Mouse (Mus musculus) ES-Bruce4 (cell line): Measurements from ENCODE around the gene Ccdc12. TPM values are rescaled to one million over a fixed set of nuclear protein-coding genes. Genes with fewer than 3 reads are reported as not detected.

ENCODE experiments used
- H3K27ac ChIP-seq: 2 replicates; pipeline ENCODE4 v1.5.1; 2012; ENCODE audit warnings: low read length, inconsistent platforms; ENCODE audit not compliant: insufficient read depth
- H3K27me3 ChIP-seq: 2 replicates; pipeline ENCODE4 v1.6.1; 2012; ENCODE audit warnings: mild to moderate bottlenecking, low read length, inconsistent platforms; ENCODE audit not compliant: control insufficient read depth, poor library complexity, insufficient read depth, severe bottlenecking
- H3K36me3 ChIP-seq: 2 replicates; pipeline ENCODE4 v1.6.1; 2012; ENCODE audit warnings: inconsistent platforms, mild to moderate bottlenecking, low read length, moderate library complexity; ENCODE audit not compliant: control insufficient read depth, poor library complexity, insufficient read depth, severe bottlenecking
- H3K4me1 ChIP-seq: one replicate; pipeline ENCODE4 v1.8.1; 2011; ENCODE audit warnings: low read length; ENCODE audit not compliant: control insufficient read depth, insufficient read depth
- H3K4me3 ChIP-seq: 2 replicates; pipeline ENCODE4 v1.5.1; 2011; ENCODE audit warnings: low read depth, mild to moderate bottlenecking, low read length
- H3K9ac ChIP-seq: 2 replicates; pipeline ENCODE4 v1.6.1; 2012; ENCODE audit warnings: low read depth, mild to moderate bottlenecking, inconsistent platforms; ENCODE audit not compliant: poor library complexity, severe bottlenecking
- H3K9me3 ChIP-seq: replicated peaks from 2 replicates; pipeline ENCODE4 v1.6.1; 2012; ENCODE audit warnings: mild to moderate bottlenecking, low read length, inconsistent platforms; ENCODE audit not compliant: control insufficient read depth, poor library complexity, insufficient read depth, severe bottlenecking
- CTCF ChIP-seq: IDR thresholded peaks from one replicate; pipeline ENCODE4 v1.8.1; 2011; ENCODE audit warnings: low read depth, low read length
- EP300 ChIP-seq: IDR thresholded peaks from 2 replicates; pipeline ENCODE4 v1.6.1; 2011; ENCODE audit warnings: low read depth, low read length; ENCODE audit not compliant: insufficient read depth
- POLR2A ChIP-seq: IDR thresholded peaks from one replicate; pipeline ENCODE4 v1.8.1; 2011; ENCODE audit warnings: low read length; ENCODE audit not compliant: insufficient read depth
- polyA plus RNA-seq: library from polyadenylated mRNA; stranded (reverse); fragments of >200 nt; gene quantifications from 2 replicates; pipeline ENCODE4 v1.2.4, GENCODE M21; 2011; ENCODE audit warnings: low read depth; ENCODE audit not compliant: missing spikeins, insufficient read depth, insufficient read length

Ccdc12 gene
- polyA plus RNA-seq, 1 experiment = 33.5 TPM

DNA sequence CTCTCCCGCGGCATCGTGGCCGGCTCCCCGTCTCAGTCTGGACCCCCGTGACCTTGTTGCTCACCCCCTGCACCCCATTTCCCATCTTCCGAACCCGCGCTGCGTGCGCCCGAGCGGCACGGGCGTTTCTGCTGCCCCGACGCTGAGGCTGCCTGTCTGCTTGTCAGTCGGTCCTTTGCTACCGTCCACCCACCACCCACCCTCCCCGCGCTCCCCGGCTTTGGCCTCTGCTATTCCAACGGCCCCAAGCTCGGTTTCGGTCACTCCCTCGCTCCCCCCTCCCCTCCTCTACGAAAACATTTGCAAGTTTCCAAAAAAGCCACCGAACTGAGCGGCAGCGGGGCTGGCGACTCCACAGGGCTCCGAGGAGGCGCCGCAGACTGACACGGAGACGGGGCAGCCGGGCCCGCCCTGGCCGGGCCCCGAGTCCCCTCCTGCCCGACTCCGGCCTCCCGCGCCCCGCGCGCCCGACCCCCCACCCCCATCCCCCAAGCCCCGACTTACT, 86.7 kb downstream of the Ccdc12 start:
- H3K4me3 ChIP-seq = peak overlapping the region; percentile 79
- no peaks in the 10 kb centered on the region for H3K36me3 ChIP-seq
- TF ChIP-seq CTCF (no peak), POLR2A (no peak), EP300 (no peak)
- peak overlapping the region; percentile 80 for H3K9ac ChIP-seq
- H3K9me3 ChIP-seq = no peaks in the 10 kb centered on the region
- H3K27me3 ChIP-seq = peaks cover 21% of the 10 kb centered on the region
- no peaks in the 10 kb centered on the region for H3K4me1 ChIP-seq
- H3K27ac ChIP-seq = no peak overlapping the region

GRCm38 (mm10) chr9:110743456-110744323, 87.4 kb downstream of the Ccdc12 start:
- H3K4me3 ChIP-seq = peak overlapping the region; percentile 31
- TF ChIP-seq CTCF (no peak), EP300 (no peak), POLR2A (no peak)
- no peaks in the 10 kb centered on the region for H3K9me3 ChIP-seq
- H3K9ac ChIP-seq = peak overlapping the region; percentile 80
- peaks cover 21% of the 10 kb centered on the region for H3K27me3 ChIP-seq
- no peaks in the 10 kb centered on the region for H3K4me1 ChIP-seq
- no peaks in the 10 kb centered on the region for H3K36me3 ChIP-seq
- no peak overlapping the region for H3K27ac ChIP-seq

- Histone ChIP-seq H3K27me3 (peaks cover 21% of the 10 kb centered on the region), H3K4me3 (no peak overlapping the region), H3K36me3 (no peaks in the 10 kb centered on the region), H3K9me3 (no peaks in the 10 kb centered on the region), H3K9ac (no peak overlapping the region), H3K4me1 (peaks cover 2% of the 10 kb centered on the region), H3K27ac (no peak overlapping the region)
- no peak for TF ChIP-seq EP300
- no peak for TF ChIP-seq POLR2A
- TF ChIP-seq CTCF = no peak
Measured at GRCm38 (mm10) chr9:110745752-110746151, 89.4 kb downstream of the Ccdc12 start.

- peaks cover 21% of the 10 kb centered on the region for H3K27me3 ChIP-seq
- H3K4me1 ChIP-seq = peaks cover 2% of the 10 kb centered on the region
- no peak for TF ChIP-seq EP300
- TF ChIP-seq POLR2A = no peak
- TF ChIP-seq CTCF = no peak
- no peak overlapping the region for H3K9ac ChIP-seq
- no peaks in the 10 kb centered on the region for H3K36me3 ChIP-seq
- 0 out of 2 replicates have a peak overlapping the region, but pooled peaks have one; percentile 14 for H3K27ac ChIP-seq
- H3K9me3 ChIP-seq = no peaks in the 10 kb centered on the region
- no peak overlapping the region for H3K4me3 ChIP-seq
Measured at GRCm38 (mm10) chr9:110746238-110746637, 89.9 kb downstream of the Ccdc12 start.

DNA sequence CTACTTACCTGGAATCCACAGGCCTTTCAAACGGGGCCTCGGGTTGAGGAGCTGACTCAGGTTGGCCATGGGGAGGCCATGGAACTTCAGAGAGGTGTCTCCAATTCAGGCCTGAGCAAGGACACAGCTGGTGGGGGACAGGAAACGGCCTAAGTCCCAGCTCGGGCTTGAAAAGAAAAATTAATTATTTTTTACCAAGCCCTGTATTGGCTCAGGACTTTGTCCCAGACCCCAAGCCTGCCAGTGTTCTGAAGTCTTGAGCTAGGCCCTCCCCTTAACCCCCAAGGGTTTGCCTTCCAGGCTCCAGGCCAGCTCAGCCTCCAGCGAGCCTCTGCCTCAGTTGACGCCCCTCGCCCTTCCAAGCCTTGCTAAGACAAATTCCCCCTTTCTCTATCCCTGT, 90.7 kb downstream of the Ccdc12 start, which contains the start of gene Pth1r:
Pth1r (minus strand) TSS at position 185 of the 400 bp plus-strand sequence.
- Histone ChIP-seq H3K4me3 (no peak within 1 kb of the TSS), H3K27me3 (peaks cover 17% of the 10 kb centered on the region), H3K9me3 (no peaks in the 10 kb centered on the region), H3K36me3 (no peaks in the 10 kb centered on the region), H3K9ac (no peak within 1 kb of the TSS), H3K27ac (0 out of 2 replicates have a peak within 1 kb of the TSS, but pooled peaks have one; percentile 14), H3K4me1 (peaks cover 2% of the 10 kb centered on the region)
- TF ChIP-seq POLR2A (no peak), CTCF (no peak), EP300 (no peak)

DNA sequence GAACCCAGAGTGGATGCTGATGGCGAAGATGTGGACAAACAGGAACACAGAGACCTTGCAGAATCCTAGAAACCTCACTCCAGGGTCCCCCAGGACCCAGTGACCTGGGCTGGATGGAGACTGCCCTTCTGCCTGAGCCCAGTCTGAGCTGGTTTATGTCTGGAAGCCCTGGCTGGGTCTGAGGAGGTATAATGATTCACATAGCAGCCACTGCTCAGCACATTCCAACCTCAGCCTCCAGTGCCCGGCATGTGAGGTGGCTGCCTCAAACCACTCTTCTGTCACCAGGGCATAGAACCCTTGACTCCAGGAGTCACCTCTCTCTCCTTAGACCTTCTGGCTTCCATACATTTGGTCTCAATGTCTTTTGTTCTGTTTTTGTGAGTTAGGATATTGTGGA, 92.1 kb downstream of the Ccdc12 start:
- peaks cover 2% of the 10 kb centered on the region for H3K27me3 ChIP-seq
- H3K36me3 ChIP-seq = no peaks in the 10 kb centered on the region
- H3K9me3 ChIP-seq = no peaks in the 10 kb centered on the region
- H3K9ac ChIP-seq = no peak overlapping the region
- H3K27ac ChIP-seq = no peak overlapping the region
- no peak for TF ChIP-seq POLR2A
- no peak for TF ChIP-seq EP300
- TF ChIP-seq CTCF = no peak
- H3K4me3 ChIP-seq = no peak overlapping the region
- peaks cover 2% of the 10 kb centered on the region for H3K4me1 ChIP-seq
